Mouse (Mus musculus): ENCODE data around the gene Cdkn2b.
A peak's percentile ranks its signal among the peaks of the same experiment; 100 is the strongest.

Gene Cdkn2b

DNA sequence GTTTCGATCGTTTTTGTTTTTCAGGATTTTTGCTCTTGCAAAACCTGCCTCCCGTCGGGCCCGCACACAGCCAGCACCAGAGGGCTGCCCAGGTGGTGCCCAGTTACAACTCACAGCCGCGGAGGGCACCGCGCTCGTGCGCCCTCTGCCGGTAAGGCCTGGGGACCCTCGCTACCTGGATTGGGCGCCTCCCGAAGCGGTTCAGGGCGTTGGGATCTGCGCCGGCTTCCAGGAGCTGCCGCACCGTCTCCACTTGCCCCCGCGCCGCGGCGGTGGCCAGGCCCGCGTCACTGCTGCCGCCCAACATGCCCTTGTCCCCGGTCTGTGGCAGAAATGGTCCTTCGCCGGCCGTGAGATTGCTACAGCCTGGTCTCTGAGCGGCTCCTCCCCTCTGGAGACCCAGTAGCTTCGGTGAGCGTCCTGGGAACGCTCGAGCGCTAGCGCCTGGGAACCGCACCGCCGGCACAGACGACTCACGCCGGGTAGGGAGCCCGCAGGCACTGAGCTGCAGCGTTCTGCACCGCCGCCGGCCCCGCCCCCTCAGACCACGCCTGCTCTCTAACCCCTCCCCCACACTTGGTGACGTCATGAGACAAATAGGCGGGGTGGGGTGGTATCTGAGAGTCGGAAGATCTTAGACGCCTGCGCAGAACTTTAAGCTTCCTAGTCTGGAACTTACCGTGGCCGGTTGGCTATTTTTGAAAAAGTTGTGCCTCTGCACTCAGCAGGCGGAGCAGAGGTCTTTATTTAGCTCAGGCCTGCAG lies at the start of gene Cdkn2b:
Cdkn2b (minus strand) TSS at position 549 of the 764 bp plus-strand sequence.
- DNase-seq (ENCODE audit: low spot score in 2 of 2) = peak; percentile 55 to 71

DNA sequence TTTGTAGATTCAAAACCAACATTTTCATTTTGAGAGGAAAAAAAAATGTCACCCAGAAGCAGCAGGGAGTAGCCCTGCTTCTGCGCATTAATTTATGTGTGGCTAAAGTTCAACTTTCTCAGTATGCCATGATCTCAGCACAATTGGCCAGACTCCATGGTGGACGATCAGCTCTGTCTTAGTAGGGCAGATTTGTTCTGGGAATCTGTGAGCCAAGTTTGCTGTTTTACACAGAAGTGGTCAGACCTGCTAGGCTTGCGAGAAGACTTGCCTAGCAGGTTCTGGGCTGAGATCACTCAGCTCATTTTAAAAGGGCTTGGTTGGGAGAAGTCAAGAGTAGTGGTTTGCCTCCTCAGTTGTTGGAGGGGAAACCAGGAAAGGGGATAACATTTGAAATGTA lies 49.5 kb upstream of the Cdkn2b start:
- DNase-seq (ENCODE audit: low spot score in 2 of 2) = no peak

DNA sequence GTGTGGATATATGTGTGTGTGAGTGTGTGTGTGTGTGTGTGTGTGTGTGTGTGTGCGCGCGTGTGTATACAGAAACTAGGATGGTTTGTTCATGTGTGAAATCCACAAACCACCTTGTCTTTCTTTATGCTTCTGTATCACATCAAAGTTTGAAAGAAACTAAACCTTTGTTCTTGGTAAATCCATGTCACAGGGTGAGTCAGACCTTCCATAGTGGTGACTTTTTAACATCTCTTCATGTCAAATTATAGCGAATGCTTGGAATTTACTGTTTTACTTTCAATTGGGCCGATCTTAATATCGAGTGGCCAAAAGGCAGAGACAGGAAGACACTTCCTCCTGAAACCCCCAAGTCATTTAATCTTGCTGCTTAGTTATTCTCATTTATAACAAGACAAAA lies 48.7 kb upstream of the Cdkn2b start:
- no peak for DNase-seq (ENCODE audit: low spot score in 2 of 2)

DNA sequence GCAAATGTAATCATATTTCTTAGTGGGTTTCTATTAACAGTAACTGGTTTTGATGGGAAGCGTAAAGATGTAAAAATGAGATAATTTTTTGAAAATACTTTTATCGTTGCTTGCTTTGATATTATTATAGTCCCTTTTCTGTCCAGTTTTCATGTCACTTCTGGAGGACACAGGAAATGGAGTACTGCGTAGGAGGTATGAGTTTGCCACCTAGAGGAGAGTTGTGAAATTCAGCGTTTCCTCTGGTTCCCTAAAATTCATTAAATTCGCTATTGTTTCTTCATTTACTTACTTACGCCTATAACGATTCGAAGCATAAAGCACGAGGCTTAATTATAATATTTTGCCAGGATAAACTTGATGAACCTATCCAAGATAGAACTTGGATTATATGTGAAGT lies 43.1 kb upstream of the Cdkn2b start:
- DNase-seq (ENCODE audit: low spot score in 2 of 2) = no peak

DNA sequence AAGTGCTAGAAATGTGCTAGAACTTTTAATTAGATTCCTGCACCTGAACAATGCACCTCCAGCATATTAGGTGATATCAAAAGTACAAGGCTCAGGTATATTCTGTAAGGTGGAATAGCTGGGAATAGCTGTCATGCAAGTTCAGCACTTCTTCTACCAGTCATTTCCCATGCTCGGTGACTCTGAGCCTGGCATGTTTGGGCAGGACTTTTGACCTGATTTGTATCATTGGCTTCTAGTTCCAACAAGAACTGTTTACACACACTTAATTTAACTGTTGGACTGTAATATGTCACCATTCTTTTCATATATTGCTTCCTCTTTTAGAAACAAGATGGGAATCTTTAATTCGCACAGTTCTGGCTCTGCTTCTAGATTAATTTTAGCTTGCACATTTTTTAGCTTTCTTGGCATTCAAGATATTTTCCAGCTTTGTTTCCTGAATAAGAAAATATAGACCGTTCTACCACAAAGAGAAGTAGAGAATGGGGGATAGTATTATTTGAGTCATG lies 42.3 kb upstream of the Cdkn2b start:
- DNase-seq (ENCODE audit: low spot score in 2 of 2) = no peak

DNA sequence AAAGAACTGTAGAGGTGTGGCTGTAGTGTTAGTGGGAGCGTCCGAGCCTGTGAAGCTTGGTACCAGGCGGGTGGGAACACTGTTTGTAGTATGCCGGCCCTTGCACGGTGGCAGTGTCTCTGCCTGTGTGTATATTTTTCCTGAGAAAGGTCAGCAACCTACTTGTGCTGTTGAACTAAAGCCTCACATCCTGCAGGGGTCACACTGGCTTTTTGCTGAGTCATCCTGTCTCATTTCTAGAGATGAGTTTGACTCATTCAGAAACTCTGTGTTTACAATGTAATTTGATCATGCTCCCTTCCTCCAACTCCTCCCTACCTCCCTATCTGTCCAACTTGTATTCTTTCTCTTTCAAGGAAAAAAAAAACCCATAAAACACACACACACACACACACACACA lies 40.6 kb upstream of the Cdkn2b start:
- no peak for DNase-seq (ENCODE audit: low spot score in 2 of 2)

DNA sequence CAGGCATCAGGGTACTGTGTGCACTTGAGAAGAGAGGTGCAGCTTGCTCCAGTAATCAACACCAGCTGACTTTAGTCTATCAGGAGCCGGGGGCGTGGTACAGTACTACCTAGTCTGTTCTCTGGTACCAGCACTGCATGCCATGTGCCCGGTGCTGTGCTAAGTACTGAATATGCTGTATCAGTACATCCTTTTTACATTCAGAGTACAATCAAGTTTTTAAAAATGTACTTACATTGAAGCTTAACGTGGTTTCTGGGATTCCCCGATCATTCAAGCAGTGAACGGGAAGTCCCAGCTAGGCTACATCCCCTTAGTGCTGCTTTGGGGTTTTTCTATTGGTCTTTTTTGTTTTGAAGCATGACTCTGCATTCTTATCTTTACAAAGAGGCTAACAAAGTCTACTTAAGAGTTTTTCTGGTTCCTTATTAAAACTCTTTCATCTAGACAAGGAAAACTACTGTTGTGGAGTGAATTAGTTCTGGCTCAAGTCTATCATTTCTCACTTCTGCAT lies 40.2 kb upstream of the Cdkn2b start:
- no peak for DNase-seq (ENCODE audit: low spot score in 2 of 2)

DNA sequence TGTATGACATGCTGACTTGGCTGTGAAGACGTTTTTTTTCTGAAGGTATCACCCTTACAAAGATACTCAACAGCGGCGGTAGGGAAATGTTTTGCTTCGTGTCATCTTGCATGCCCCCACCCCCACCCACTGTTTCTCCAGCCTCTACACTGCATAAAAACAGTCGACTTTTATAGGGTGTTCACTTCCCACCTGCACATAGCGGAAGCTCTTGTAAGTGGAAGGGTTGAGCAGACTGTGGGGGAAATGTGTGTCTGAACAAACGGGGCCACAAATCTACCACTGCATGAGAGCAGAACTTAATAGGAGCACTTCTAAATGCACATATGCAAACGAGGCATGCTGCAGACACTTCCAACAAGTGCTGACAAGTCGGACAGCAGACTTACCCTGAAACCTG lies 39.6 kb upstream of the Cdkn2b start:
- DNase-seq (ENCODE audit: low spot score in 2 of 2) = no peak

DNA sequence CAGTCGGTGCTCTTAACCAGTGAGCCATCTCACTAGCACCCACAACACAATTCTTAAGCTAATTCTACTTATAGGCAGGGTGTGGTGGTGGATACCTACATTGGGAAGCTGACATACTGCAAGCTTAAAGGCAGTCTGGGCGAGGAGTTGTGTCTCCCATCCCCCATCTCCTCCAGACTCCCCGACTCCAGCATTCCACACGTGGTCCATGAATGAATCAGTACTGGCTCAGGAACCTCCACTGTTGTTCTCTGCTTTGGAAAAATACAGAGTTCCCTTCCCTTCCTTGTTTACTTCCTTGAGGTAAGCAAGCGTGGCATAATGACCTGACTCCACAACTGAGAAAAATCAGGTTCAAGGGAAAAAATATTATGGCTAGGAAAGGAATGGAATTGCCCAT lies 38.0 kb upstream of the Cdkn2b start:
- no peak for DNase-seq (ENCODE audit: low spot score in 2 of 2)

DNA sequence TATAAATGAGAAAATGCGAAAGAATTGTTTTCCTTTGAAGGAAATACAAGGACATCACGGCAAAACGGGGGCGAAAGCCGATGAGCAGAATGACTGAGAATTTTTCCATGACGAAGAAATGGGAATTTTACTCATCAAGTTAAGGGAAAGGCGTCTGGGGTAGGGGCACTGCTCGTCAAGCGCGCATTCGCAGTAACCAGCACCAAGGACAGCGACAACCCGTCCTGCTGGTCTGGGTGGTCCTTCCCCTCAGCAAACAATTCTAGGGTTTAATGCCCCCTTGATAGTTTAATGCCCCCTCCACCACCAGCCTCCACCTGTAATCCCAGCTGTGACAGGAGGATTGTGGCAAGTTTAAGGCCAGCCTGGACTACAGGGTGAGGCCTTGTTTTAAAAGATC lies 2.6 kb upstream of the Cdkn2b start:
- DNase-seq (ENCODE audit: low spot score in 2 of 2) = no peak

DNA sequence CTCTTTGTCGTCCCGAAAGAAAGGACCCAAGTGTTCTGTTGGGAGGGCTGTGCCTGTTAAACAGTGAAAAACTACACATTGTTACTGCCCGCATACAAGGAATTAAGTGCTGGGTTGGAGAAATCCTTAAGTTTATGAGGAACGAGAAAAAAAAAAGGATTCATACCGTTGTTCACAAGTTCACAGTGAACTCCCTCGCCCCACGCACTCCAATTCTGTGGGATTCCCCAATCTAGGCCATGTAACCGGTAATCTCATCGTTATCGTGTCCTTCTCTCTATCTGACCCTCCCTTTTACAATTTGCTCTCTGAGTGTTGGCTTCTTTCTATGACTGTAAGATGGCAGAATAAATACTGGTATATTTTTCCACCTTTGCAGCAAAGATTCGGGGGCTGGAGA lies 843 bp downstream of the Cdkn2b start:
- no peak for DNase-seq (ENCODE audit: low spot score in 2 of 2)

DNA sequence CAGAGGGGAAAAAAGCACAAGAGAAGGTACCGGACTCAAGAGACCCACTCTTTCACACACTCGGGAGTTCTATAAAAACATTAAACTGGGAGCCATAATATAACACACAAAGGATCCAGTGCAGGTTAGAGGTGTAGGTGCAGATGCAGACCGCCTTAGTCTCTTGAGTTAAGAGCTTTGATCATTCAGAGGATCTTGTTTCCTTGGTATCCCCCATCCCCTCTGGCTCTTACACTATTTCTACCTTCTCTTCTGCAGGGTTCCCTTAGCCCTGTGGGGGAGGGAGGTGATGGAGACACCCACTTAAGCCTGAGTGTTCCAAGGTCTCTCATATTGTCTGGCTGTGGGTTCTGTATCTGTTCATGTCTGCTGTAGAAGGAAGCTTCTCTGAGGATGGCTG lies 2.8 kb downstream of the Cdkn2b start:
- no peak for DNase-seq (ENCODE audit: low spot score in 2 of 2)

DNA sequence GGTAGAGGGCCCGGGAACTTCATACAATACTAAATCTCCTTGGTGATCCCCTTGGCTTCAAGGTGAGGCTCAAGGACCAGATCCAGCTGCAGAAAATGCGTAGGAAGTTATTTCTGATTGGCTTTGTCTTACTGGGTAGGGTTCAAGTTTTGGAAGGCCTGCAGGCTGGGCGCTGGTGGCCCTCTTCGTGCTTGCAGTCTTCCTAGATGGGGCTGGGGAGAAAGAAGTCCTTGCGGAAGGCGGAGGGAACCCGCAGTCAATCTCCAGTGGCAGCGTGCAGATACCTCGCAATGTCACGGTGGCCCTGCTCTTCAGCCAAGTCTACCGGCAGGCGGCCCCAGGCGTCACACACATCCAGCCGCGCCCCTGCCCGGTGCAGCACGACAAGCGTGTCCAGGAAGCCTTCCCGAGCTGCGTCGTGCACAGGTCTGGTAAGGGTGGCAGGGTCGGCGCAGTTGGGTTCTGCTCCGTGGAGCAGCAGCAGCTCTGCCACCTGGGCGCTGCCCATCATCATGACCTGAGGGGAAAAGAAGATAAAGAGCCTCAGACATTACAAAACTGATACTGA lies 4.0 kb downstream of the Cdkn2b start:
- DNase-seq (ENCODE audit: low spot score in 2 of 2) = no peak

DNA sequence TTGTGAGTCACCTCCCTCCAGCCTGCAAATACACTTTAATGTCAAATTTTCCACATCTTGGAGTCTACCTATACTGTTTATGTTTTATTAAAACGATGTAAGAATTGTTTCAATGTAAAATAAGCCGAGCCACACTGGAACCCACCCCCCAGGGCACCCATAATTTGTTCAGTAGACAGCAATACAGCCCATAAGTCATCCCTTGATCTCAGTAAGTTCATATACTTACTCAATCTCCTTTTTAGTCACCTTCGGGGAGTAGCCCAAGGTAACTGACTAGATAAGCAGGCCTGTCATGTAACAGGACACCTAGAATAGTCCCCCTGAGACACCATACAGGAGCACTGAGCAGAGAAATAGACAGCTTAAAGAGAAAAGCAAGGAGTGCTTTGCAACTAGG lies 5.1 kb downstream of the Cdkn2b start:
- DNase-seq (ENCODE audit: low spot score in 2 of 2) = no peak

DNA sequence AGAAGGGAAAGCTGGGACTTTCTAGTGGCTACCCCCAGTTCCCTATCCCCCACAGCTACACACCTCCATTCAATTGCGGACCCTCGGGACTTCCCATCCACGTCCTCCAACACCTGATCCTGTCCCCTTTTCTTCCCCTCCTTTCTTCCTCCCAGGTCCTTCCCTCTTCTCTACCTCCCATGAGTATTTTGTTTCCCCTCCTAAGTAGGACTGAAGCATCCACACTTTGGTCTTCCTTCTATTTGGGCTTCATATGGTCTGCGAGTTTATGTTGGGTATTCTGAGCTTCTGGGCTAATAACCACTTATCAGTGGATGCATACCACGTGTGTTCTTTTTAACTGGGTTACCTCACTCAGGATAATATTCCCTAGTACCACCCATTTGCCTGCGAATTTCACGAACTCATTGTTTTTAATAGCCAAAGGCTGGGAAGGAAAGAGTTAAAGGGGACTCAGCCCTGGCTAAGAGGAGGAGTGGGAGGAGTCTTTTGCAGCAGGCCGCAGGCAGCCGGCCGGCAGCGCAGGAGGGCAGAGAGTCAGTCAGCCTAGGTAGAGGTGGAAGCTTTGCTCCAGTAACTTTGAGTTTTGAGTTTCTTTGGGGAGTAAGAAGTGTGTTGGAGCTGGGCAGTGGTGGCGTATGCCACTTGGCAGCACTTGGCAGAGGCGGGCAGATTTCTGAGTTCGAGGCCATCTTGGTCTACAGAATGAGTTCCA lies 7.4 kb downstream of the Cdkn2b start:
- DNase-seq (ENCODE audit: low spot score in 2 of 2) = no peak

DNA sequence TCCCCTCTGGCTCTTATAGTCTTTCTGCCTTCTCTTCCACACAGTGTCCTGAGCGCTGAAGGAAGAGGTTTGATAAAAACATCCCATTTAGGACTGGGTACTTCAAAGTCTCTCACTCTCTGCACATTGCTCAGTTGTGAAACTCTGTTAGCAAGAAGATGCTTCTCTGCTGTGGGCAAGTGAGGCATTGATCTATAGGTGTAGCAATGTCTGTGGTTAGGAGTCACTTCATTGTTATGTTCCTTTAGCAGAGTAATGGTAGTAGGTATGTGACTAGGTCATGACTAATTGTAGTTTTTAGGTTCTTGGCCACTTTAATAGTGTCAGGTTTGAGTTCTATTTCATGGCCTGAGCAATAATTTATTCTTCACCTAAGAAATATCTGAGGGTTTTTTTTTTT lies 8.7 kb downstream of the Cdkn2b start:
- DNase-seq (ENCODE audit: low spot score in 2 of 2) = no peak

DNA sequence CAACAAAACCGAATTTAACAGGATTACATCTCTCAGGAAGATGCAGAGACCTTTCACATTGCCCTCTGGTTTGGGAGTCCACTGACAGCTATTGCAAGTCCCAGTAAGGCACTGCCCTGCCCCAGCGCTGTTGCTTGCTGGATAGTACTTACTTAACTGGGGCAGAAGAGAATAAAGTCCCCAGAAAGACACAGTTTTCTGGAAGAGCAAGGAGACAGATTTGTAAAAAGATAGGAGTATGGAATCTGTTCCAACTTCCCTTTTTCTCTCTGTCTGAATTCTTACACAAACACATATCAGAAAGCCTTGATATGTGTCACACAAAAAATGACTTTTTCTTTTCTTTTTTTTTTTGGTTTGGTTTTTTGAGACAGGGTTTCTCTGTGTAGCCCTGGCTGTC lies 11.1 kb downstream of the Cdkn2b start:
- DNase-seq (ENCODE audit: low spot score in 2 of 2) = no peak

DNA sequence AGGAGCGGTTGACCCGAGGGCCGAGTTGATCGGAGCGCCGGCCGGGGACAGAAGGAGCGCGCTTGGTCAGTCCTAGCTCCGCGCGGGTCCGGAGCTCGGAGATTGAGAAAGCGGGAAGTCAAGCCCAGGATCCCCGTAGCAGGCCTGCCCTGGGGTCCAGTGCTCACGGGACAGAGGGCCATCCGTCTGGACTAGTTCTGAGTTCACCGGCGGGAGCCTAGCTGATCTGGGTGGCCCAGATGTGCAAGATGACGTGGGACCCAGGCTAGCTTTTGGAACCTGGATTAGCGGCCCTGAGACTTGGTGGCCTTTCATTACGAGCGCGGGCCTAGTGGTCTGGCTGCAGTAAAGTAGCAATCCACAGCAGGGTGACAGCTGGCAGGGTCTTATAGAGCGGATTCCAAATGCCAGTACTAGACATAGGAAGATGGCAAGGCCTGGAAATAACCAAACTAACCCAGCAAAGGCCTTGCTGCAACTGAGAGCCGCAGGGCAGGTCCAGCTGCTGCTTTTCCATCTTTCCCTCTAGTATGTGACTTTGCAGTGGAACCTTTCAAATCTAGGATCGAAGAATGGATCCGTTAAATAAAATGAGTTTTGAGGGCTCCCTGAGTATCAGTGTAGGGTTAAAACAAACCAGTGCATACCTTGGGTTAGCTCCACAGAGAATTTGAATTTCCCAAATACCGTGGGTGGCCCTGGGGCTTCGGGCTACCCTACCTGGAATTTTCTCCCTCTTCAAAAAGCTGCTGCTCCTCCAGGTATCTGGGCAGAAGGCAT lies 15.2 kb downstream of the Cdkn2b start:
- DNase-seq (ENCODE audit: low spot score in 2 of 2) = no peak

DNA sequence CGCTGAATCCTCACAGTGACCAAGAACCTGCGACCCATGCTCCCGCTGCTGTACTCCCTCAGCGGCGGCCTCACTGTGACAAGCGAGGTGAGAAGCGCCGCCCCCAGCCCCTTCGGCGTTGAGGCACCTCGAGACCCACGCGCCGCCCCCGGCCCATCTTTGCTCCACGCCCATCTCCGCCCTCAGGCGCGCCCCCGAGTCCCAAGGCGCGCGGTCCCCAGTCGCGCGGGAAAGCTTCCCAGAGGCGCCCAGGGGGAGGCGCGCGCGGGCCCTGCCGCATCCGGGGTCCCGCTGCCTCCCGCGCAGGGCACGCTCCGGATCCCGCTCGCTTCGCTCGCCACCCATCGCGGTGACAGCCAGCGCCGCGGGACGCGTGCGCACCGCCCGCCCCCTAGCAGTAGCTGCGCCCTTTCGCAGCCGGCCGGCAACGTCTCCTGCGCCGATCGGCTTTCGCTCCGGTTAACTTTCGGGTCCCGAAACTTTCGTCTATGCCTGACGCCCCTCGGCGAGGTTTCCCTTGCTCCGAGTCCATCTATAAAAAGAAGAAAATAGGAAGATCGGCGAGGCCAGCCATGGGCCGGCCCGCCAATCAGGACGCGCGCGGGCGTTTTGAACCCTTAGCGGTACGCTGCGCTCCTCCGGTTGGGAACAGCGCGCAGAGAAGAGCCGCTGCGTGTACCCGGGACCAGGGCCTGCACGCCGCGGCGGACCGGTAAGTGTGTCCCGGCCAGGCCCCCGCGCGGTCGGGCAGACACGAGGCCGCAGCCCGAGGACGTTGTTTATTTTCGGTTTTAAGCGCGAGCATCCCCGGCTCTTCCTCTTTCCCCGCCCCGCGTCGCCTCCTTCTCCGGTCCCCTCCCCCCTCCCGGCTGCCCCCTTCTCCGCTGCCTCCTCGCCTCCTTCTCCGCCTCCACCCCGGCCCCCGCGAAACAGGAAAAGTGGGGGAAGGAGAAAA lies 16.1 kb downstream of the Cdkn2b start, which contains the start of gene Cdkn2a:
Cdkn2a (minus strand) TSS at position 168 of the 955 bp plus-strand sequence.
- peak; percentile 35 to 58 for DNase-seq (ENCODE audit: low spot score in 2 of 2)

DNA sequence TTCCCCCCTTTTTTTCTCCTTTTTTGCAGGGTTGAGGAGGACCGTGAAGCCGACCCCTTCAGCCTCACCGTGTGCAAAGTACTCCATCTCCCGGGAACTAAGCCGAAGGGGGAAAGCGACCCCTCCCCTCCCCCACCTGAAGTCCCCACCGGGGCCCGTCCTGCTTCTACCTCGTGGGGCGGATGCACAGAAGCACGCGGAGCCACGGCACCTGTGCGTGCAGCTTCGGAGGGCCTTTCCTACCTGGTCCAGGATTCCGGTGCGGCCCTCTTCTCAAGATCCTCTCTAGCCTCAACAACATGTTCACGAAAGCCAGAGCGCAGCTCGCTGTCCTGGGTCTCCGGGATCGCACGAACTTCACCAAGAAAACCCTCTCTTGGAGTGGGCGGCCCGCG lies 16.8 kb downstream of the Cdkn2b start:
- DNase-seq (ENCODE audit: low spot score in 2 of 2) = peak in 1 of 2 experiments; percentile 6

DNA sequence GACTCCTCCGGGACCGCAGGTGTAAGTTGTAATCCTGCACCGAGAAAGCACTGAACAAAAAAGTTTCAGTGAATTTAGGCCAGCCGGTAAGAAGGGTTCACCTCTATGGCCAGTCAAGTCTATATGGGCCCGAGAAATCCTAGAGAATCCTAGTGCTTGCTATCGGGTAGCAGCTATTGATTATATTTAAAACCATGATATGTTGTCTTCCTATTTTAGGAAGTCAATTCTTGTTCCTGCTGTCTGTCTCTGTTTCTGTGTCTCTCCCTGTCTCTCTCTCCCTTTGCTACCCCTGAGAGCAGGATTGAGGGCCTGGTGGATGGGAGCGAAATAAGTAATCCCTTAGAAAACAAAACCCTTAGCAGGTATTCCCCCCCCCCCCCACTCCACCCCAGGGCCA lies 17.3 kb downstream of the Cdkn2b start:
- no peak for DNase-seq (ENCODE audit: low spot score in 2 of 2)
